ENCODE assay signal across 17 mouse cellular contexts in genomic region chr7:131257309-131257708, GRCm38 (mm10).
"Had no signal": no experiment of that assay in that cellular context is flagged by ENCODE, and none has a peak within 500 bp of the region (broad histone marks: within the 10 kb centered on the region; RNA-seq: fewer than 3 reads in every experiment).

No protein-coding gene starts in this region.

- H3K9me3 ChIP-seq: liver, embryonic 13.5 days; liver, embryonic 15.5 days; lung, embryonic 15.5 days; megakaryocyte, embryonic 14.5 days; midbrain, embryonic 13.5 days; midbrain, embryonic 15.5 days; neural tube, embryonic 12.5 days; stomach, embryonic 15.5 days had no signal

- H3K4me1 ChIP-seq: liver, embryonic 13.5 days; liver, embryonic 15.5 days; lung, embryonic 15.5 days; megakaryocyte, embryonic 14.5 days; midbrain, embryonic 13.5 days; midbrain, embryonic 15.5 days; neural tube, embryonic 12.5 days; stomach, embryonic 15.5 days had no signal

- H3K27me3 ChIP-seq: liver, embryonic 13.5 days; liver, embryonic 15.5 days; lung, embryonic 15.5 days; midbrain, embryonic 13.5 days; midbrain, embryonic 15.5 days; neural tube, embryonic 12.5 days; stomach, embryonic 15.5 days had no signal

- ATAC-seq: midbrain, embryonic 13.5 days; midbrain, embryonic 15.5 days had no signal

- H3K36me3 ChIP-seq: liver, embryonic 13.5 days; liver, embryonic 15.5 days; lung, embryonic 15.5 days; midbrain, embryonic 13.5 days; midbrain, embryonic 15.5 days; neural tube, embryonic 12.5 days; stomach, embryonic 15.5 days had no signal

- H3K4me3 ChIP-seq: liver, embryonic 13.5 days; liver, embryonic 15.5 days; lung, embryonic 15.5 days; midbrain, embryonic 13.5 days; midbrain, embryonic 15.5 days; neural tube, embryonic 12.5 days; stomach, embryonic 15.5 days had no signal

- H3K9ac ChIP-seq: liver, embryonic 13.5 days; liver, embryonic 15.5 days; lung, embryonic 15.5 days; midbrain, embryonic 13.5 days; midbrain, embryonic 15.5 days; neural tube, embryonic 12.5 days; stomach, embryonic 15.5 days had no signal

- H3K4me2 ChIP-seq: liver, embryonic 13.5 days; liver, embryonic 15.5 days; lung, embryonic 15.5 days; midbrain, embryonic 11.5 days; midbrain, embryonic 13.5 days; midbrain, embryonic 15.5 days; neural tube, embryonic 12.5 days; stomach, embryonic 15.5 days had no signal

- DNase-seq: liver, embryonic 13.5 days; lung, adult 2 months; lung, postnatal 14 days; right cerebral cortex, postnatal 14 days; spleen, adult 18-20 months; thymus, adult 2 months; thymus, postnatal 25 days; thymus, postnatal 4 days had no signal

- H3K27ac ChIP-seq: liver, embryonic 13.5 days; liver, embryonic 15.5 days; lung, embryonic 15.5 days; macrophage; midbrain, embryonic 13.5 days; midbrain, embryonic 15.5 days; neural tube, embryonic 12.5 days; stomach, embryonic 15.5 days had no signal
